Mouse (Mus musculus) lung, postnatal 25 days (tissue): Measurements from ENCODE around the gene Cinp.

Source experiments
- DNase-seq: peaks from one replicate; pipeline ENCODE4 v3.0.0; 2022; ENCODE audit warnings: low spot score

Gene Cinp

GRCm38 (mm10) chr12:110889036-110890020 is at the start of gene Cinp, which contains the start of gene Tecpr2:
Gene Cinp, minus strand, starts transcription at chr12:110889145.
Gene Tecpr2, plus strand, starts transcription at chr12:110889264.
- peak; percentile 98 for DNase-seq

GRCm38 (mm10) chr12:110937496-110937895 is 48.6 kb upstream of the Cinp start:
- no peak for DNase-seq

DNA sequence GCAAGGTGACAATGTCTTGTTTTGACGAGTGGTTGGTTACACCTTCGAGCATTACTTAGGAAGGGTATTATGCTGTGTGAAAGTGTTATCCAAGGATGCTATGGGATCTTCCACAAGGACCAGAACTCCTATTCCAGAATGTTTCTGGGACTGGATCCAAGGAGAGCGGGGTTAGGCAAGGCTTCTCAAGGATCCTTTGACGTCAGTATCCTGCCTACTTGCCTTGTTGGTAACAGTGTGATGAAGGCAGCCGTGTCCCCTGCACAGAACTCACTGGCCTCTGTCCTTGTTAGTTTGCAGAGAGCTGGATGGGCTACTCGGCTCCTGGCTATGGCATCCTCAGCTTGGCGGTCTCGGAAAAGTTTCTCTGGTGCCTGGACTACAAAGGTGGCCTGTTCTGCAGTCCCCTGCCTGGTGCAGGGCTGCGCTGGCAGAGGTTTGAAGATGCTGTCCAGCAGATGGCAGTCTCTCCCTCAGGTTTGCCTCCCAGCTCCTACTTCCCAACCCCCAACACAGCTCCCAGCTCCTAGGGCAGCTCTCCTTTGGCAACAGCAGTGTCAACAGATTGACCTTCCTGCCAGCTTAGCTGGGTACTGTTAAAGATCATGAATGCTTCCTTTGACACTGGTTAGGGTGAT is 47.2 kb upstream of the Cinp start:
- DNase-seq: peak; percentile 87

DNA sequence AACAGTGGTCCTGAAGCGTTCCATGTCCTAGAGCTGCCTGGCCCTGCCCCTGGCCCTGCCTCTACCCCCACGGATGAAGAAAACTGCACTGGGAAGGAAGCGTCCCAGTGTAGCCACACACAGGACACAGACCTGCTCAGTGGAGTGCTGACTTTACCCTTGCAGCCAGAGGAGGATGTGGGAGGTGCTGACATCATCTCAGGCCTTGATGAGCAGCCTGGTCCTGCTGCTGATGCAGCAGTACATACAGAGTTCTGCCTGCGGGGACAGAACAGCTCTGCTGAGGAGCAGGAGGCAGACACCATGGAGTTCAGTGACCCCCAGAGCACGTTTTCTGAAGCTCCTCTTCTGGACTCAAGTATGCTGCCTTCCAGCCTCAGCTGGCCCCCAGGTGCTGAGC is 43.9 kb upstream of the Cinp start:
- no peak for DNase-seq

DNA sequence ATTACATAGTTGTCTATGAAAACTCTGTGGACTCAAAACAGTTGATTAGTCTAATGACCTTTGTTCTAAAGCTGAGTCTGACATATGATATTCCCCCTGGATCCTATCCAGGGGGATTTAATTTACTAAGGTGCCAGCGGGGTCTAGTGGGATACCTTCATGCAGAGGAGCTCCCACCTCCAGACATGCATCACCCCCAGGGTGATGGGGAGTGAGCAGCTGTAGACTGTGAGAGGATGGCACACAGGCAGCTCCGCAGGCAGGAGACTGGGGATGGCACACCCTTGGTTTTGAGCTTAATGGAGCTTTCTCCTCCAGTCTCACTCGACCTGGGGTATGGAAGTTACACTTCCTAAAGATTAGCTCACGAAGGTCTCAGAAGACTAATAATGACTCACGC is 32.6 kb upstream of the Cinp start:
- no peak for DNase-seq

DNA sequence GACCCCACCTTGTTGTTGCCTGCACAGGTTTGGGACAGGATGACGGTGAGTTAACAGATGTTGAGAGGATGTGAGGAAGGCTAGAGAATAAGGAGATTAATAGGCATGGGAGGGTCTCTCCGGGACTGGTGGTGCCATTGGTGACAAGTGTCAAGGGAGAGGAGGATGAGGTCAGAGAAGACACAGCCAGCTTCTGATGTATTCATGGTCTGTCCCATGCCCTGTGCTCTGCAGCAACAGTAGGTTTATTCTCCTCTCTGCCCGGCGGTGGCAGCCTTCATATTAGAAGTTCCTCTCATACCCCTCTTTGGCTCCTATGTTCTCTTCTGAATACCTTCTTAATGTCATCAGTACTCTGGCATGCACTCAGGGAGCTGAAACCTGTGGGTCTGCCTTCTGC is 31.3 kb upstream of the Cinp start:
- DNase-seq: no peak

- no peak for DNase-seq
Measured at GRCm38 (mm10) chr12:110915761-110916160, 26.8 kb upstream of the Cinp start.

DNA sequence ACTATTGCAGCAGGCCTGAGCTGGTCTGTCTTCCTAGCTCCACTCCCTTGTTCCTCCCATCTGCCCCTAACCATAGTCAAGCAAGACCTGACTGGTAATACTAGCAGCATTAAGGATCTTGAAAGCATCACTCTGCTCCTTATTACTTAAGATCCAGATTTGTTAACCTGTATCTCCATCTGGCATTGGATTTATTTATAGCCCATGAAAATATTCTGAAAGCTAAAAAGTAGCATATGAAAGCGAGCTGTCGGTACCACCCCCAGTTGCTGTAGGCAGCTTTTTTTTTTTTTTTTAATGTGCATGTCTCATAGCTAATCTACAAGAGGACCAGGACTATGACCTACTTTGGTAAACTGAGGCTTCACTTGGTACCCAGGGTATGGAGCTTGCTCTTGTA is 21.0 kb upstream of the Cinp start:
- no peak for DNase-seq

DNA sequence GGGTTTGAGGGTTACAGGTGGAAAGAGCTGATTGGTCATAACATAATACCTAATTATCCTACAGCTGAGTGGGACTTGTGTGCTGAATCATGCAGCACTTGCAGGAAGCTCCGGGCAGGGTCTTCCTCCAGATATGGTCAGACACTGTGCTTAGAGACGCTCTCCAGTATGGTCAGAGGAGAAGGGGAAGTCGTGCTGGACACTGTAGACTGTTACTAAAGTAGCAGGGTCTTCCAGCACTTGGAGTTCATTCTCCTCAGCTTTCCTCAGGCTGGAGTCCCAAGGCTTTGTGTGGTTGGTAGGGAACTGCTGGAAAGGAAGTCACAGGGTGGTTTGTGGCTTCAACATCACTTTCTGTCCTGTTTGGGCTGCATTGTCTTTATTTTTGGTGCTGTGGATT is 18.9 kb upstream of the Cinp start:
- no peak for DNase-seq

- DNase-seq: peak; percentile 34
Measured at GRCm38 (mm10) chr12:110903536-110903935, 14.6 kb upstream of the Cinp start.

DNA sequence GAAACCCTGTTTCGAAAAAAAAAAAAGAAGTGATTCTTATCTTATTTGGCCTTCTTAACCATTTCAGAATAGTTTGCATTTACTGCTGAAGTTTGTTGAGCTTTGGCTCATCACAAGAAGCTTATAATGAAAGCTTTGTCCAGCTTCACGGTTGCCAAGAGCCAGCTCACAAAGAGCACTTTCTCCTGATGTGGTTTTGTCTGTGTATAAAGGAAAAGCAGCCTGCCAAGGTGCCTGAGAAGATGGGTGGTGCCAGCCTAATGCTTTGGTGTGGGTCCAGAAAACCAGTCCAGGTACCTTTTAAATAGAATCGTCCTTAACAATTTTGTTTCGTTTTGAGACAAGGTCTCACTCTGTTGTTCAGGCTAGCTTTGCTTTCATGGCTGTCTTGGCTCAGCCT is 13.2 kb upstream of the Cinp start:
- no peak for DNase-seq

- peak; percentile 12 for DNase-seq
Measured at GRCm38 (mm10) chr12:110891887-110892286, 2.9 kb upstream of the Cinp start.

GRCm38 (mm10) chr12:110888606-110889005 is 339 bp downstream of the Cinp start:
- DNase-seq: no peak

GRCm38 (mm10) chr12:110888106-110888505 is 839 bp downstream of the Cinp start:
- DNase-seq: no peak

GRCm38 (mm10) chr12:110885251-110885650 is 3.7 kb downstream of the Cinp start:
- no peak for DNase-seq

GRCm38 (mm10) chr12:110882291-110882690 is 6.7 kb downstream of the Cinp start:
- DNase-seq: no peak

DNA sequence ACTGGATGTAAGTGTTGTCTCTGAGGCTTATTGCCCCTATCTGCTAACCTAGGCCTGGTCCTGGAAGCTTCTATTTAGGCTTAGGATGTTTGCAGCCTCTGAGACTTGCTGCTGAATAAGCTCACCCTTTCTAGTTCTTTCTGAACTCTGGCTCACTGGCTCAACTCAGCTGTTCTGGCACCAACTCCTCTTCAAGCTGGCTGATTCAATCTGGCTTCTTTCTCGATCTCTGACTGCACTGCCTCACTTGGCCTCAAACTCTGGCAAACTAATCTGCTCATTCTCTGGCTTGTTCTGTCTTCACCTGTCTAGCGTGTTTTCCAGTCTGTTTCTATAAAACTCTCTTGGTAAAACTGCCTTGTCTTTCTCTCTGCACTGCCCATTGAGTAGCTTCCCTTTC is 13.6 kb downstream of the Cinp start:
- DNase-seq: no peak

GRCm38 (mm10) chr12:110871247-110871646 is 17.7 kb downstream of the Cinp start:
- no peak for DNase-seq

DNA sequence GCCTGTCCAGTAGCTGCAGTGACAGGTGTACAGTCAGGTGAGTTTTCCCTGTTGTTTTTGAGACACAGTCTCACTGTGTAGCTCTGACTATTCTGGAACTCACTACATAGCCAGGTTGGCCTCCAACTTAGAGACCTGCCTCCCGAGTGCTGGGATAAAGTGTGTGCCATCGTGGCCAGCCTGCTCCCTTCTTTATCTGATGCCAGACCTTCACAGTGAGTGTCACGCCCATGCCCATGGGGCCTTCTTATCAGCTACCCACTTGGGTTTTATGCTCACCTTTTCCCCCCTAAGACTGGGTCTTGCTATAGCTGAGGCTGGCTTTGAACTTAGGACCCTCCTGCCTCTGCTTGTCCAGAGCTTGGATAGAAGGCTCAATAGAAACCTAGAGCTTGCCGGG is 18.8 kb downstream of the Cinp start:
- DNase-seq: no peak

DNA sequence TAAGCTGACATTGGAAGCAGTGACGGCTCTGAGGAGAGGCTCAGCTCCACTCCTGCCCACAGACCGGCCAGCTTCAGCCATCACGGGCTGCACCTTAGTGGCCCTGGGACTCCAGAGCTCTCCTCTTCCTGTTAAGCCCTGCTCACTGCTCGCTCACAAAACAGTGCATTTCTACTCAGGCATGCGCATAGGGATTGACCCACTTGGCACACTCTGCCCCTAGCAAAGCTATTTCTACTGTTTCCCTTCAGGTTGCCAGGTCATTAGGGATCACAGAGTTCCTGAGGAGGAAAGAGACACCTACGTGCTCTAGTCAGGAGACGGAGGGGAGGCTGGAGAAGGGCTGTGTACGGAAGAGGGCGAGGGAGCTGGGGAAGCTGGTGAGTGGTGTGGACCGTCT is 23.0 kb downstream of the Cinp start:
- no peak for DNase-seq

GRCm38 (mm10) chr12:110865571-110865970 is 23.4 kb downstream of the Cinp start:
- no peak for DNase-seq

DNA sequence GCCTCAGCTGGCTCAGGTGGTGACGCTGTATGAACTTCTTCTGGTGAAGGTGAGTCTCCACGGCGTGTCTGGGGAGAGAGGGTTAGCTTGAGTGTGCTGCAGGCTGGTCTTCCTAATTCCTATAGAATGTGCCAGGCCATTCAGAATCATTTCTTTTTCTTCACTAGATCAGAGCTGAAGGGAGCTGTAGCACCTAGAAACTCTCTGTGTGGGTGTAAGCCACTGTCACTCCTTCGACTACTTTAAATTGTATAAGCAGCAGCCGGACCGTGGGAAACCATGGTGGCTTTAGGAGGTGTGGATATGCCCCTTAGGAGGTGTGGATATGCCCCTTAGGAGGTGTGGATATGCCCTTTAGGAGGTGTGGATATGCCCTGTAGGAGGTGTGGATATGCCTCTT is 24.9 kb downstream of the Cinp start:
- no peak for DNase-seq

GRCm38 (mm10) chr12:110861256-110861655 is 27.7 kb downstream of the Cinp start:
- DNase-seq: no peak
